Mouse (Mus musculus): ENCODE data around the gene St3gal4.

The St3gal4 gene

DNA sequence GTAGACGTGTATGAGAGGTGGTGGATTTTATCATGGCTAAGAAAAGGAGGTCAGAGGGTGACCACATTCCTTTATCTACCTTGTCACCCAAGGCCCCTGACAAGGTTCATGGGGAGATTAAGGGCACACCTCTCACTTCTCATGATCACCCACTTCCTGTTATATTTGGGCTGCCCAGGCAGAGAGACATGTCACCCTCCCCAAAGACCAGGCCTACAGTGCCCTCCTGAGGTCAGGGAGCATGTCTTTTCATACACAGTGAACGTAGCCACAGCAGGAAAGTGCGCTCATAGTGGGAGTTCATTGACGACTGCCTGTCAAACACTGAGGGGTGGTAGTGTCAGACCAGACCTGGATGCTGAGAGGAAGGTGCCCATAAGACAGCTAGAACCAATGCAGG lies 102.3 kb downstream of the St3gal4 start:
- DNase-seq (ENCODE audit: low read depth in 2 of 2, low spot score in 2 of 2) = no peak

- DNase-seq (ENCODE audit: low read depth in 2 of 2, low spot score in 2 of 2) = no peak
Measured at GRCm38 (mm10) chr9:35007697-35008341, 111.2 kb downstream of the St3gal4 start.

DNA sequence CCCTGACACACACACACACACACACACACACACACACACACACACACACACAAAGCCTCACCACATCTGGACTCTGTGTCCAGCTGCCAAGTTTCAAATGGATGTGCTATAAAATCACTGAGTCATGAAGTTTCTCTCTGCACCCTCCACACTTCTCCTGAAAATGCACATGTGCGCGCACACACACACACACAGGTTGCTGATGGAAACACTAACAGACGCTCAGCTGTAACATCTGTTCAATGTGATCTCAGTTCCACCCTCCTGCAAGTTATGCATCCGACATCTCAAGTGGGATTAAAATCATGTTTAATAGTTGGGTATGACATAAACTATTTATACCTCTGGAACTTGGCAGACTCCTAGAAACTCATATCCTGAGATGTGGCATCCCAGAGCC lies 115.0 kb downstream of the St3gal4 start:
- DNase-seq (ENCODE audit: low read depth in 2 of 2, low spot score in 2 of 2) = no peak

- no peak for DNase-seq (ENCODE audit: low read depth in 2 of 2, low spot score in 2 of 2)
Measured at GRCm38 (mm10) chr9:34997880-34998865, 120.9 kb downstream of the St3gal4 start.

Data from CD8-positive naive resting alpha-beta T cell, adult 2 months (primary cell).